8 mouse cellular contexts compared by ENCODE assay signal in the genomic region with DNA sequence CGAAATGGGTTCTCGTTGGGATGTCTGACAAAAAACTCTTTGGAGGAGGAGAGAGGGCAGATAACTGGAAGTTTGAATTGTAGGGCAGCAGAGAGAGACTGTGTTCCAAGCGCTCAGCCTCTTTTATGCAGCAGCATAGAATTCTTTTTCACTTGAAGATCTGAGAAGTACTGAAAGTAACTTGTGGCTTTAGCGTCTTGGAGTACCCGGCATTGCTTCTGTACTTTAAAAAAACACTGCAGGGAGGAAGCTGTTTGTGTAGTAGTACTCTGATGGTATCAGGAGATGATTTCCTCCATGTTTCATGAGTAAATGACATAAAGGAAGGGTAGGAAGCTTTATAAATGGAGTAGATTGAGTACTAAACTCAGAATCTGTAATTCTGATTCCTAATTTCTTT. TPM values are rescaled to one million over a fixed set of nuclear protein-coding genes. Genes with fewer than 3 reads are reported as not detected.
DNase-seq lines count a peak whose midpoint lies in the region; ATAC-seq and TF ChIP-seq lines count a peak whose summit lies in the region.

No protein-coding gene starts in this region.

- H3K4me2 ChIP-seq in heart, embryonic 14.5 days (ENCODE audit: low read length), result peak overlapping the region; percentile 91
- H3K4me2 ChIP-seq in forebrain, postnatal 0 days (ENCODE audit: low read depth), result peak overlapping the region; percentile 73

- peak overlapping the region; percentile 97 for H3K9ac ChIP-seq in heart, embryonic 14.5 days (ENCODE audit: low read length)
- peak overlapping the region; percentile 94 for H3K9ac ChIP-seq in forebrain, postnatal 0 days

- H3K9me3 ChIP-seq in heart, embryonic 14.5 days (ENCODE audit: control insufficient read depth, low read length), result no peaks in the 10 kb centered on the region
- no peaks in the 10 kb centered on the region for H3K9me3 ChIP-seq in E14TG2a.4 (ENCODE audit: low read length)
- H3K9me3 ChIP-seq in forebrain, postnatal 0 days (ENCODE audit: low read length), result no peaks in the 10 kb centered on the region
- H3K9me3 ChIP-seq in midbrain, embryonic 10.5 days (replicated peaks), result no peaks in the 10 kb centered on the region

- 3% methylated on average over 5 of the region's 5 CpGs for WGBS in heart, embryonic 14.5 days
- 2% methylated on average over 5 of the region's 5 CpGs for WGBS in forebrain, postnatal 0 days
- WGBS in midbrain, embryonic 10.5 days, result 11% methylated on average over 5 of the region's 5 CpGs

- DNase-seq in heart, postnatal 4 days, result no peak
- DNase-seq in forebrain, postnatal 0 days, result no peak
- DNase-seq in midbrain, embryonic 10.5 days (ENCODE audit: low spot score), result no peak
- no peak for DNase-seq in ovary, postnatal 14 days (ENCODE audit: low spot score)
- no peak for DNase-seq in left cerebral cortex, adult 9 months (ENCODE audit: low spot score in 2 of 2)
- no peak for DNase-seq in adrenal gland, postnatal 4 days (ENCODE audit: low spot score in 2 of 2)

- no peak for TF ChIP-seq CTCF in E14TG2a.4 (conservative IDR thresholded peaks at IDR 0.05; ENCODE audit: low read length)
- TF ChIP-seq CTCF in forebrain, postnatal 0 days (IDR thresholded peaks at IDR 0.05; ENCODE audit: low read depth), result no peak

- peak overlapping the region in 1 of 2 experiments; percentile 91; a peak in 2 of 4 replicates for H3K27ac ChIP-seq in heart, embryonic 14.5 days (replicated peaks in 1 of 2; ENCODE audit: control insufficient read depth in 1 of 2, insufficient read depth in 1 of 2, low read depth in 2 of 2, low read length in 2 of 2)
- no peak overlapping the region for H3K27ac ChIP-seq in forebrain, postnatal 0 days (ENCODE audit: low read depth, low read length)
- H3K27ac ChIP-seq in midbrain, embryonic 10.5 days (replicated peaks), result peak overlapping the region; percentile 93

- no peak for ATAC-seq in heart, embryonic 14.5 days (ENCODE audit: insufficient number of reproducible peaks, insufficient read depth, low FRiP score, low read depth)
- ATAC-seq in forebrain, postnatal 0 days, result no peak

- peaks cover 0 to 18% of the 10 kb centered on the region in 2 experiments; a peak in 2 of 4 replicates for H3K4me1 ChIP-seq in heart, embryonic 14.5 days (ENCODE audit: control insufficient read depth in 2 of 2, insufficient read depth in 2 of 2, low read length in 2 of 2)
- H3K4me1 ChIP-seq in E14TG2a.4 (replicated peaks; ENCODE audit: low read depth, low read length), result peaks cover 31% of the 10 kb centered on the region
- peaks cover 5% of the 10 kb centered on the region; the same call in 1 of the 2 replicates for H3K4me1 ChIP-seq in forebrain, postnatal 0 days (ENCODE audit: insufficient read depth)
- peaks cover 25% of the 10 kb centered on the region for H3K4me1 ChIP-seq in midbrain, embryonic 10.5 days

- peak overlapping the region; percentile 92 to 98 for H3K4me3 ChIP-seq in heart, embryonic 14.5 days (ENCODE audit: control insufficient read depth in 1 of 2, insufficient read depth in 1 of 2, low read depth in 1 of 2, low read length in 2 of 2)
- peak overlapping the region; percentile 99 for H3K4me3 ChIP-seq in E14TG2a.4 (replicated peaks; ENCODE audit: low read length)
- peak overlapping the region; percentile 100 for H3K4me3 ChIP-seq in forebrain, postnatal 0 days (ENCODE audit: low read depth, low read length)
- H3K4me3 ChIP-seq in midbrain, embryonic 10.5 days, result peak overlapping the region; percentile 99

- H3K36me3 ChIP-seq in heart, embryonic 14.5 days (ENCODE audit: control insufficient read depth, insufficient read depth, low read length), result no peaks in the 10 kb centered on the region
- peaks cover 13% of the 10 kb centered on the region for H3K36me3 ChIP-seq in E14TG2a.4 (ENCODE audit: insufficient read depth, low read length)
- H3K36me3 ChIP-seq in forebrain, postnatal 0 days (ENCODE audit: insufficient read depth), result 0 out of 2 replicates have a peak, but pooled peaks cover 2% of the 10 kb centered on the region
- peaks cover 12% of the 10 kb centered on the region for H3K36me3 ChIP-seq in midbrain, embryonic 10.5 days

- no peaks in the 10 kb centered on the region for H3K27me3 ChIP-seq in heart, embryonic 14.5 days (ENCODE audit: control insufficient read depth, insufficient read depth, low read length)
- peaks cover under 1% of the 10 kb centered on the region; the same call in 1 of the 2 replicates for H3K27me3 ChIP-seq in E14TG2a.4 (ENCODE audit: insufficient read depth, low read length)
- no peaks in the 10 kb centered on the region for H3K27me3 ChIP-seq in forebrain, postnatal 0 days (ENCODE audit: insufficient read depth, low read length)
- H3K27me3 ChIP-seq in midbrain, embryonic 10.5 days (ENCODE audit: low read depth, poor library complexity, severe bottlenecking), result 0 out of 2 replicates have a peak, but pooled peaks cover 4% of the 10 kb centered on the region

RNA-seq across cellular contexts. Expression of gene Rtf1, which starts 1.0 kb away (rescaled TPM):
- 16.2 and 19.8 TPM in 2 replicates for polyA plus RNA-seq in heart, embryonic 14.5 days (2014; fragmentation: Nextera tagmentation; extraction: Ambion mirVana)
- 10 to 100 TPM; 26.4 to 27.1 TPM for total RNA-seq in heart, postnatal 4 days (2021)
- 28.0 and 33.5 TPM in 2 replicates for total RNA-seq in forebrain, postnatal 0 days (2014; rRNA removed)
- polyA plus RNA-seq in forebrain, postnatal 0 days (2015; fragmentation: Nextera tagmentation; extraction: Ambion mirVana), result 49.6 and 68.6 TPM in 2 replicates
- polyA plus RNA-seq in midbrain, embryonic 10.5 days (2016; fragmentation: Nextera tagmentation; extraction: Ambion mirVana), result 52.0 and 52.4 TPM in 2 replicates
- 10 to 100 TPM; 39.8 to 41.6 TPM for total RNA-seq in adrenal gland, postnatal 4 days (2021)

RNA-seq across cellular contexts. Expression of gene Ndufaf1, which starts 13.2 kb away (rescaled TPM):
- polyA plus RNA-seq in heart, embryonic 14.5 days (2014; fragmentation: Nextera tagmentation; extraction: Ambion mirVana), result 54.5 and 55.5 TPM in 2 replicates
- 10 to 100 TPM; 47.7 to 48.9 TPM for total RNA-seq in heart, postnatal 4 days (2021)
- 26.9 and 27.6 TPM in 2 replicates for total RNA-seq in forebrain, postnatal 0 days (2014; rRNA removed)
- polyA plus RNA-seq in forebrain, postnatal 0 days (2015; fragmentation: Nextera tagmentation; extraction: Ambion mirVana), result 41.3 and 42.0 TPM in 2 replicates
- polyA plus RNA-seq in midbrain, embryonic 10.5 days (2016; fragmentation: Nextera tagmentation; extraction: Ambion mirVana), result 46.2 TPM in 2 replicates
- total RNA-seq in adrenal gland, postnatal 4 days (2021), result 10 to 100 TPM; 39.1 to 42.6 TPM

RNA-seq across cellular contexts. Expression of gene Oip5, which starts 57.6 kb away (rescaled TPM):
- 17.7 and 20.7 TPM in 2 replicates for polyA plus RNA-seq in heart, embryonic 14.5 days (2014; fragmentation: Nextera tagmentation; extraction: Ambion mirVana)
- 10 to 100 TPM; 10.3 to 11.1 TPM for total RNA-seq in heart, postnatal 4 days (2021)
- total RNA-seq in forebrain, postnatal 0 days (2014; rRNA removed), result 2.8 and 5.4 TPM in 2 replicates
- polyA plus RNA-seq in forebrain, postnatal 0 days (2015; fragmentation: Nextera tagmentation; extraction: Ambion mirVana), result 3.1 and 4.5 TPM in 2 replicates
- 43.7 and 45.4 TPM in 2 replicates for polyA plus RNA-seq in midbrain, embryonic 10.5 days (2016; fragmentation: Nextera tagmentation; extraction: Ambion mirVana)
- 10 to 100 TPM; 10.5 to 10.7 TPM for total RNA-seq in adrenal gland, postnatal 4 days (2021)

RNA-seq across cellular contexts. Expression of gene Nusap1, which starts 57.7 kb away (rescaled TPM):
- polyA plus RNA-seq in heart, embryonic 14.5 days (2014; fragmentation: Nextera tagmentation; extraction: Ambion mirVana), result 36.9 and 39.7 TPM in 2 replicates
- 10 to 100 TPM; 23.4 to 27.3 TPM for total RNA-seq in heart, postnatal 4 days (2021)
- total RNA-seq in forebrain, postnatal 0 days (2014; rRNA removed), result 6.1 and 7.6 TPM in 2 replicates
- 8.1 and 8.6 TPM in 2 replicates for polyA plus RNA-seq in forebrain, postnatal 0 days (2015; fragmentation: Nextera tagmentation; extraction: Ambion mirVana)
- 102 and 104 TPM in 2 replicates for polyA plus RNA-seq in midbrain, embryonic 10.5 days (2016; fragmentation: Nextera tagmentation; extraction: Ambion mirVana)
- 10 to 100 TPM; 20.1 to 21.8 TPM for total RNA-seq in adrenal gland, postnatal 4 days (2021)
